Mouse (Mus musculus): ENCODE measurements around the gene Eif2d.
"Not testable (repeated sequence)": the region's sequence is repeated elsewhere in the genome, so short reads cannot be mapped to it uniquely, and the experiment has no call there.

Gene Eif2d

DNA sequence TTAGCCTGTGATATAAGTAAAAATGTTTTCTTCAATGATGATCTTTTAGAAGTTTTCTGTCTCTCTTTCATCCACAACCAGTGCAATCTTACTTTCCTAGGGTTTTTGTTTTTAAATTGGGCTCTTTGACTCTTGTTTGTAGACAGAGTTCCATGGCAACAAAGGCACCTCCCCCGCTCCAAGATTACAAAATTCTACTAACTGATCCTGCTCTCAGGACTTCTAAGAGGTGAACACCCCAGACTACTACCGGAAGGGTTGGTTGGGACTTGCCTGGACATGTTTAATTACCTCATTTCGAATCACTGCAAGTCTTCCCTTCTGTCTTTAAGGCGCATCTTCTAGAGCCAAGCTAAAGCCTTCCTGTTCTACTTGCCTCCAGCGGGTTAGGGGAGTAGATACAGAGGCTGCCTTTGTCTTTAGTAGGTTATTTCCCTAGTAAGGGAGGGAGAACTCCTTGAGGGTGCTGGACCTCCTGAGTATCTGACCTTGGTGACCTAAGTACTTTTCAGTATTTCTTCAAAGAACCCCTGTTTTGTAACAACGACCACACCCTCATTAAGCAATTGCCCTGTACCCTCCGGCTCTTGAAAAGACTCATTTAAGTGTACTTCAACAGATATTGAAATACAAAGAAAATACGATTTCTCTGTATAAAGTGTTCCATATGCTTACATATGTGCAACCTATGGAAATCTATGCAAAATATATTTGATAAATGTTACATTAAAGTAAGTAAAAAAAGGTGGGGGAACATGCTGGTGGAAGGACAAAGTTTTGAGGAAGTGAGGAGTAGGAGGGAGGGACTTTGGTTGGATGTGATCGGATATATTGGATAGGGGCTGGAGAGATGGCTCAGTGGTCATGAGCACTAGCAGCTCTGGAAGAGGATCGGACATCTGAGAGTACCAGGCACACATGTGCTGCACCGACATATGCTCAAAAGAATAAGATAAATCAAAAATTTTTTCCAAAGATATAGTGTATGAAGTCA is 13.6 kb upstream of the Eif2d start:
- DNase-seq (ENCODE audit: low spot score): no peak

DNA sequence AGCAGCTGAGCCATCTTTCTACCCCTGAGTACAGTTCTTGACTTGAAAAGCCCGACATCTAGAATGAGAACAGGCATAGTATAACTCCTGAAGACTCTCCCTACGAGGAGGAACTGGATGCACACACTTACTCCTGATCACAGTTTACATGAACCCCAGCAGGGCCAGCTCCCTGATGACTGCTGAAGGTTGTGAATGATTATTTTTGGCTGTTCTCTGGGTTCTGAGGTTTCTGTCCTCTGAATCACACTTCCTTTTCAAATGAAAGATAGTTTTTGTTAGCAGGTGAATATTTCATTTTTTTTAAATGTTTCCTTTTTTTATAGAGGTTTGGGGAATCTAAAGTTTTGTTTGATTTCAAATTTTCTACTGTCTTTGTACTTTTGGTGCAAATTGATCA is 11.5 kb upstream of the Eif2d start:
- no peak for DNase-seq (ENCODE audit: low spot score)

DNA sequence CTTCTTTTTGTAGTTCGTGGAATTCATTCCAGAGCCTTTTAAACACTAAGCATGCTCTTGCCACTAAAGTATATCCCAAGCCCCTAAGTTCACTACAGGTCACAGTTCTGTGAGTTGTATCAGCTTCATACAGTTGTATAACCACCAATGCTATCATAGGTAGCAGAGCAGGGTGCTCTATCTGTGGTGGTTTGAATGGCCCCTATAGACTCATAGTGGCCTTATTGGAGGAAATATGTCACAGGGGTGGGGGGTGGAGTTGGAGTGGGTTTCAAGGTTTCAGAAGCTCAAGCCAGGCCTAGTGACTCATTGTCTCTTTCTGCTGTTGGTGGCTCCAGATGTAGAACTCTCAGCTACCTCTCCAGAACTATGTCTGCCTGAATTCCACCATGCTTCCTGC is 10.5 kb upstream of the Eif2d start:
- DNase-seq (ENCODE audit: low spot score): no peak

DNA sequence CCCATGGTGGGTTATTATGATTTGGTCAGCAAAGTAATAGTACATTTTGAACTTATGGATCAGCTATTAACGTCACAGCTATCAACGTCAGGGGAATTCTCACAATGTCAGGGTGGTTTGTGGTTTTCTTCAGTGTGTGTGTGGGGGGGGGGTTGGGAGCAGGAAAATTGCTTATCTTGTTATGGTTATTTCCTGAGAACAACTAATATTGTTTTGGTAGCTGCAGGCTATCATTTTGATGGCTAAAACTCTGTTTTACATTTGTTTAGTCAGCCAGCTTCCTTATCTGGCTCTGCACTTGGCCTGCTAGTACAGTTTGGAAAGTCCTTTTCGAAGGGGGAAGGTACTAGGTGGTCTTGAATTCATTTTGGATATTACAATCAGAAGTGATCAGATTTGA is 7.8 kb upstream of the Eif2d start:
- DNase-seq (ENCODE audit: low spot score): not testable (repeated sequence)

DNA sequence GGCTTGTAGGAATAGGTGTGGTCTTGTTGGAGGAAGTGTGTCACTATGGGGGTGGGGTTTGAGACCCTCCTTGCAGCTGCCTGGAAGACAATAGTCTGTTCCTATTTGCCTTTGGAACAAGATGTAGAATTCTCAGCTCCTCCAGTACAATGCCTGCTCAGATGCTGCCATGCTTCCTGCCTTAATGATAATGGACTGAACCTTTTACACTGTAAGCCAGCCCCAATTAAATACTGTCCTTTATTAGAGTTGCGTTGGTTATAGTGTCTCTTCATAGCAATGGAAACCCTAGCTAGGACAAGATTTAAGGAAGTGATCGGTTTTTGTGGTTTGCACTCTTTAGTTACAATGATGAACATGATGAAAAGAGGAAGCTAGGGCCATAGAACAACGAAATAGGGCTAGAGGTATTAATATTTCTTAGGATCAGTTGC is 6.8 kb upstream of the Eif2d start:
- DNase-seq (ENCODE audit: low spot score): no peak

DNA sequence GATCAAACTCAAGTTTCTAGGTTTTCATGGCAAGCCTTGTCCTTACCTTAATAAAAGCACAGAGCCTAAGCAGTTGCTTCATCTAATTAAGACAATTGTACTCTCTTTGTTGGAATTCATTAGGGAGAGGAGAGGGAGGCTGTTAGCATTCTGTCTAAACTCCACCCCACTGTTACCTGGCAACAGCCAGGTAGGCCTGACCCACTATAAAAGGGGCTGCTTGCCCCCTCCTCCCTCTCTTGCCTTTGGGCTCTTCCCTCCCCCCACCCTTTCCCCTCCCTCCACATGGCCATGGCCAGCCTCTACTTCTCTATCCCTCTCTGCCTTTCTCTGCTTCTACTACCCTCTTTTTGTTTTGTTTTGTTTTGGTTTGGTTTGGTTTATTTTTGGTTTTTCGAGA is 3.5 kb upstream of the Eif2d start:
- no peak for DNase-seq (ENCODE audit: low spot score)

DNA sequence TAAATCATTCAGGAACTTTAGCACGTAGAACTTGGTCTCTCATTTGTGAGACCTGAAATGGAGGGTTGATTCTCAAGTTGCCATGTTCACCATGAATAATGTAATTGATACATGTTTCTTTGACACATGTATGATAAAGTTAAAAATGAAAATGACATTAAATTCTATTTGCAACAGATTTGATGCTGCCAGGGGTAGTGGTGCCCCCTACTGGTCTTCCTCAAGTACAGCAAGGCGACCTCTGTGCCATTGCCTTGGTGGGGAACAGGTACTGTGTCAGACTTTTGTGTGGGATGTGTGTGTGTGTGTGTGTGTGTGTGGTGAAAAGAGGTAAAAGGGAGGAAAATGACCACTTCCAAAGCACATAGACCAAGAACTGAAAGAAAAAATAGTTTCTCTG is 2.5 kb downstream of the Eif2d start:
- DNase-seq (ENCODE audit: low spot score): peak; percentile 48

DNA sequence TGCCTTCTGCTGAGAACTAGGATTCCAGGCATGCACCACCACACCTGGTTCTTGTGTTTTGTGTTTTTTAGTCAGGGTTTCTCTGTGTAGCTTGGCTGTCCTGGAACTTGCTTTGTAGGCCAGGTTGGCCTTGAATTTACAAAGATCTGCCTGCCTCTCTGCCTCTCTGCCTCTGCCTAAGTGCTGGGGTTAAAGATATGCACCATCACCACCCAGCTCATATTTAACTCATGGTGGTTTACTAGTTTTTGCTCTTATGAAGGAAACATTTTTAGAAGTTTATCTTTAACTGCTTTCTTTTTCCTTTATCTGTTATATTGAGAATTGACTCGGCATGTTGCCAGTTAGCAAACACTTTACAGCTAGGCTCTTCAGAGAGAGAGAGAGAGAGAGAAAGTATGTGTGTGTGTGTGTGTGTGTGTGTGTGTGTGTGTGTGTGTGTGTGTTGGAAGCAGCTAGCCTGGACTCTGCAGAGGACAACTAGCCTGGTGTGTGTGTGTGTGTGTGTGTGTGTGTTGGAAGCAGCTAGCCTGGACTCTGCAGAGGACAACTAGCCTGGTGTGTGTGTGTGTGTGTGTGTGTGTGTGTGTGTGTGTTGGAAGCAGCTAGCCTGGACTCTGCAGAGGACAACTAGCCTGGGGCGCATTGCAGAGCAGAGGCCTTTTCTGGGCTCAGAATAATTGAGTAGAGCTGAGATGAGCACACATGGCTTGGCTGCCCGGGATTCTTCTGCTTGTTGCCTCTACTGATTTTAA is 6.8 kb downstream of the Eif2d start:
- DNase-seq (ENCODE audit: low spot score): not testable (repeated sequence)

DNA sequence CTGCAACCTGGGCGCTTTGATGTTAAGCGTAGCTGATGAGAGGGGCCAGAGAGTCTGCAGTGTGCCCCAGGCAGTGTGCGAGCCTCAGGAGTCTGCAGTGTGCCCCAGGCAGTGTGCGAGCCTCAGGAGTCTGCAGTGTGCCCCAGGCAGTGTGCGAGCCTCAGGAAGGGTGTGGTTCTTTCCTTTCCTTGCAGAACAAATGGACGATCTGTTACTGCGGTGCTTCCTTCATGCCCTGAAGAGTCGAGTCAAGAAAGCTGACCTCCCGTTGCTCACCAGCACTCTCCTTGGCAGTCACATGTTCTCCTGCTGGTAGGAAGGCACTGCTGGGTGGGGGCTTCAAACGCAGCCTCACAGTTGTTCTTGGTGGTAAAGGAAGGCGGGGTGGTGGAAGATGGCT is 8.1 kb downstream of the Eif2d start:
- DNase-seq (ENCODE audit: low spot score): no peak

DNA sequence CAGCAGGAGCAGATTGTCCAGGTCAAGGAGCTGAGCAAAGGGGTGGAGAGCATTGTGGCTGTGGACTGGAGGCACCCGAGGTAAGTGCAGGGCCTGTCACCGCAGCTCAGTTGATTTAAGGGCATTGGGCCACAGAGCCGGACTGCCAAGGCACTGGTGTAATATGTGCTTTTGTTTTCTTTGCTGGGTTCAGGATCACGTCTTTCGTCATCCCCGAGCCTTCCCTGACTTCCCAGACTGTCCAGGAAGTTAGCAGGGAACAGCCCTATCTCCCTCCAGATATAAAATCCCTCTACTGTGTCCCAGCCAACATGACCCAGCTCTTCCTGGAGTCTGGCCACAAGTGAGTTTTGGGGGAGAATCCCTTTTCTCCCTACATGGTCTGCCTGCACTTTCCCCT is 11.4 kb downstream of the Eif2d start:
- DNase-seq (ENCODE audit: low spot score): no peak

DNA sequence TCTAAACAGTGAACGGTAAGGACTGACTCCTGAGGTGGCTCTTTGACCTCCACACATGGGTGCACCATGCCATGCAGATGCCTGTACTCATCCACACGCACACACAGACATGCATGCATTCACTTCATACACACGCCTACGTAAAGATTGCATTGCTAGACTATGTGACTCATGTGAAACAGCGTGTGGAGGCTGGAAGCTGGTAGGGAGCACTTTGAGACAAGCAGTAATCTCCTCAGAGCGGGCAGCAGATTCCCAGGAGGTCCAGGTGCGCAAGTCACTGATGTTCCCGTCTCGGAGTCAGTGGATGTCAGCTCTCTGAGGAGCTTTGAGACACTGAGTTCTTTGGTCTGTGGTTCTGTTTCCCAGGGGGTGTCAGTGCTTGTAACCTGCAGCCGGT is 14.6 kb downstream of the Eif2d start:
- DNase-seq (ENCODE audit: low spot score): no peak

DNA sequence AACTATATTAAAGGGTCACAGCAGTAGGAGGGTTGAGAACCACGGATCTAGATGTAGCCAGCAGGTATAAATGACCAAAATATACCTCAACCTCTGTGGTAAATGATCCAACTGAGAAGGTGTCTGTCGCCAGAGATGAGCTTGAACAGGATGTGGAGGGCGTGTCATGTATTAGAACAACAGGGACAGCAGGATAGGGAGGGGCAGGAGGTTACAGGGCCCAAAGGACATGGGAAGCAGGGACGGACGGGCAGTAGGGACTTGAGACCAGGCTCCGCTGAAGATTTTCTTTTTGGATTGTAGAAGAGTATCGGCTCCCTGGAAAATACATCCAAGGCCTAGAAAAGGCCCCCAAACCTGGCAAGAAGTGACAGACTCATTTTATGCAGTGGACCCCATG is 20.0 kb downstream of the Eif2d start:
- DNase-seq (ENCODE audit: low spot score): no peak

DNA sequence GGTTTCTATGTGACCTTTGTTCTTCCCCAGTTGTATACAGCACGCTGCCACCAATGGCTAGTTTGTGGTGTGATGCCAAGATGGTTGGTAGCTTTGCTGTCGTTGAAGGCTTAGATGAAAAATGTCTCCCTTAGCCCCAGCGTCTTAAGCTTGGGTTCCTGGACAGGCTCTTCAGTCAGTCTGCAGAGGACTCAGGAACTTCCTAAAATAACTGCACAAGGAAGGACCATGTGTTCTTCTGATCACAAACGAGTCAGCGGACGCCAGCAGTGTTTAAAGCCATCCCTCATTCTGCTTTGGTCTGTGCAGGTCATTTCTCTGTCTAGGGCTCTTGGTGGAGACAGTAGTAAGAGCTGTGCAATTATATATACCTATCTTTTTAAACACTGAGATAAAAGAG is 20.8 kb downstream of the Eif2d start:
- no peak for DNase-seq (ENCODE audit: low spot score)

DNA sequence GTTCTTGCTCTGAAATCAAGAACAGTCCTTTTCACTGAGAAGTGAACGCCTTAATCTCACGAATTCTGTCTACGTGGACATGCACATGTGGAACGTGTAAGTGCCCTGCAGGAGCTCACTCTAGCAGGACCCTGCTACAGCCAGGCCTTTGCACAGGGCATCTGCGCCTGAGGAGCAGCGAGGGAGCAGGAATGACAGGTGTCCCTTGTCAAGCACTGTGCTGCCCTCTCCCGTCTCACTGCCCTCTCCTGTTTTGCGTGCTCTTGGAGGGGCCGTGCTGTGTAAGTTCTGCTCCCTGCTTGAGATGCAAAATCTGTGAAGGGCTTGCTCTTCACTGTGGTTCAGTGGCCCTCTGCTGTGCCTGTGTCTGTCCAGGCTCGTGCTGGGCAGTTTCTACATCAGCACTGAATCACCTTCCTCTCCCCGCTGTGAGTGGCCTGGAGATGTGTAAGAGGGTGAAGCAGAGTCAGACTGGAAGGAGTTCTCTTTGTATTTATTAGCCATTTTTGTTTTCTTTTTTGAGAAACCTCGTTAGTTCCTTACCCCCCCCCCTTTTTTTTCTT is 21.4 kb downstream of the Eif2d start:
- DNase-seq (ENCODE audit: low spot score): no peak

DNA sequence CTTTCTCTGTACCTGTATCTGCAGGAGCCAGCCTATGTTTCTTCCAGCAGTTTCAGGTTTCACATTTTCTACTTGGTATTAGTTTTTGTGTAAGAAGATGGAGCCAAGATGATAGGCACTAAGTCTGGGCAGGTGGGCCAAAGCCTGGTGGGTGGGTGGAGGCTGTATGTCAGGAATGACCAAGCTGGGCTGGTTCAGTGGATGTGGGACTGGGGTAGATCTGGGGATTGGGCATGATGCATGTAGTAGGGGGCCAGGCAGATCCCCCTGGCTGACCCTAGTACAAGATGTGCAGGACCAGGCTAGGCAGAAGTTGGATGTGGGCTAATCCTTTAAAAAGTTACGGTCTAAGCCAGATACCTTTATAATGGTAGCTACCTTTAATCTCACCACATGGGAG is 22.2 kb downstream of the Eif2d start:
- no peak for DNase-seq (ENCODE audit: low spot score)

DNA sequence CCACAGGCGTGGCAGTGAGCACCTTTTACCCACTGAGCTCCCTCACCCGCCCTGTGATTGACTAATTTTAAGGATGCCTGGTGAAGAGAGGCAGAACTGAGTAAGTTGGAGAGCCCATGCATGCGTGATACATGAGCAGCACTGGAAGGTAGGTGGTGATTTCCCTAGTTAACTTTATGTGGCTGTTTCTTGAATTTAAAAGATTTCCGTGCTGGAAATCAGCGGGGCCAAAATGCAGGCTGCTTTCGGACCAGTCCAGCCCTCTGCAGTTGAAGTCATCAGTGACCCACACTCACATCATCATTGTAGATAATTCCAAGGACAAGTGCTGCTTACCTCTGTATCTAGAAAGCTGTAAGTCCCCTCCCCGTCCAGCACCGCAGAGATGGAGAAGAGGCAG is 22.8 kb downstream of the Eif2d start:
- no peak for DNase-seq (ENCODE audit: low spot score)

DNA sequence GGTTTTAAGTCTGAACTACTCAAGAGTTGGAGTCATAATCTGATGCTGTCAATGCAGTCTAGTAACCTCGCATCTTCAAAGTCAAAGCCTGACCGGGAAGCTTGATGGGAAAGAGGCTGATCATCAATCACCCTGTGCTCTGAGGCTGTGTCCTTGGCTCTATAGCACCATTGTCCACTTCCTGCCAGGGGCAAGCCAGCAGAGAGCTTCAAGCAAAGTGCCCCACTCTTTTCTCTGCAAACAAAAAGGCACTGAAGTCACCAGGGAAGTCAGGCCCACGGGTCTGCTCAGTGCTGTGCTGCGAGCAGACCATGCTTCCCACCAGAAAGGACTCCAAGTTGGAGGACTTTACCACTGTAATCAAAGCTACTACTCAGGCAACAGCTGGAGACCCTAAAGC is 24.3 kb downstream of the Eif2d start:
- DNase-seq (ENCODE audit: low spot score): no peak

DNA sequence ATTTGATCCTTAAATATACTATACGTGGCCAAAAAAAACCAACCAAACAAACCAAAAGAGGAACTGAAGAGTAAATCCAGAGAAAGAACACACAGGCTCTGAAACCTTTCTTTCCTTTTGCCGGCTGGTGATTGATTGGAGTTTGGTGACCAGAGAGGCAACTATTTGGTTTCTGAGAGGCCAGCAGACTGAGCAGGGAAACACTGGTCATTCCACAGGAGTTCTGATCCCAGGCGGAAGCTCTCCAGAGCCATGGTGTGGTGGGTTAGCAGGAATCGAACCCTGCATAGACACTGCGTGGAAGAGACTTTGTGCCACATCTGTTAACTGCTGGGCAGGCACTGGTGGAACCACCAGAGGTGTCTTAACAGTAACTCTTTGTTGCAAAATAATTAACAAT is 25.1 kb downstream of the Eif2d start:
- DNase-seq (ENCODE audit: low spot score): no peak

DNA sequence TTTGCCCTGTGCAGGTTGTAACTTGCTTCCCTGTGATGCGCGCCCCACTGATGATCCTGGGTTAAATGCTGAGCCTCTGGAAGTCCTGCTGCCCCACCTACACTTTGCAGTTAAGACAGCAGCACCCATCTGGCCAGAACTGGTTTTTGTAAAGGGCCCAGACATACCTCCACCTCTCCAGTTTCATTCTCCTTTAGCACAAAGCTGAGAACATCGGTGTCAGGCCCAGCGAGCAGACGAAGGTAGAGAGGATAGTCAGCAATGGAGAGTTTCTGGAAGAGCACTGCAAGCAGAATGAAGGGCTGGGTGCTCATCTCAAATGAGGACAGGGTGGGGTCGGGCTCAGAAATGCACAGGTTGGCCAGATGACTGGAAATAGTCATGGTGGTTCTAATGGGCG is 27.4 kb downstream of the Eif2d start:
- DNase-seq (ENCODE audit: low spot score): no peak

DNA sequence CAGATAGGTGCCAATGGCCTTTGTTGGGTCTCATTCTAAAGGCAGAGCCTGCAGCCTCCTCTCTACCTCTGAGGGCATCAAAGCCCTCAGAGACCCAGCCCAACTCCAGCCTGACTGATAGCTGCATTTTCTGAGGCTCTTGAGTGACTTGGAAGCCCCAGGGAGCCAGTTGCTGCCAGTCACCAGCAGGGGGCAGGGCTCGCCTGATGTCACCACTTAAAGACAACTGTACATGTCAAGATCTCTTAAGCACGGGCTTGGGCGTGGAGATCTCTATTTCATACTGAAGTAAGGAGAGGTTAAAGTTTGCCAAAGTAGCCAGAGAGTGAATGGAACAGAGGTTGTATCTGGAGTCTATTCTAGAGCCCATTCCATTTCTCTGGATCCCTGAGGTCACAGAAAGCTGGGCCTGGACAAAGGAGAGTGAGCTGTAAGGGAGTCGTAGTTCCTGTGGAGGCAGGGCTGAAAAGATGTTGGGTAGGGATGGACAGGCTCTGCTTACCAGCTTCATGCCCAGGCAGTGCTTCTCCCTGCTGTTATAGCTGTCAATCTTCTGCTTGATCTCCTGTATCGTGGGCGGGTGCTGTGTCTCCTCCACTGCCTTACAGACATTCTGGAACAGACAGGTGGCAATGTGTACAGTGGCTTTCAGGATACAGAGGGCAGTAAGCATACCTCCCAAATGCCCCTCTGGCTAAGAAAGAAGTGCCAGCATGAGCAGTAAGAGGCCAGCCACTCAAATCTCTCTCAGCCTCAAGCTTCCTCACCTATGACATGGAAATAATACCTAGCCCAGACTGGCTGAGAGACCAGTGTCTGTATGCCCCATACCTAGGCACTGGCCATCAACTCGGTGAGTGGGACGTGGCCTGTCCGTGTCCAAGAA is 28.9 kb downstream of the Eif2d start:
- DNase-seq (ENCODE audit: low spot score): peak; percentile 69

DNA sequence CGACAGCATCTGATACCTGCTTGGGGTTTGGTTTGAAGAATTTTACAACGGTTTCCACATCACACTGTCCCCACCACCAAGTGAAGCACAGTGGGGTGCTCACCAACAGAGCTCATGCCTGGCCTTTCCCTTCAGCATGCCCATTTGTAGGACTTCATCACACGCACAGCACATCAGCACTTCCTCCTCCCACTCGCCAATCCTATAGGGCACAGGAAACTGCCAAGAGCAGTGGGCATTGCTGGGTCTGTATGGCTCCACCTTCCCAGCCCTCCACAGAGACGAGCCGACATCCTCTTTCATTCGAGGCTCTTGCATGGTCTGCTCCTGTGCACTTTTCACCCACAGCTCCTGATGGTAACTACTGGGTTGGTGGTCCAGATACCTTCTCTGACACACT is 30.2 kb downstream of the Eif2d start:
- no peak for DNase-seq (ENCODE audit: low spot score)
